Mouse (Mus musculus) erythroblast, embryonic 14.5 days (primary cell): ENCODE measurements around the gene Lhx5. TPM values are rescaled to one million over a fixed set of nuclear protein-coding genes. Genes with fewer than 3 reads are reported as not detected.

Experiments used
- H3K27me3 ChIP-seq: 2 replicates; pipeline ENCODE4 v1.6.1; 2012; ENCODE audit warnings: inconsistent platforms; ENCODE audit not compliant: control insufficient read depth
- H3K36me3 ChIP-seq: 2 replicates; pipeline ENCODE4 v1.6.1; 2012; ENCODE audit warnings: mild to moderate bottlenecking, inconsistent platforms; ENCODE audit not compliant: control insufficient read depth
- H3K4me1 ChIP-seq: 2 replicates; pipeline ENCODE4 v1.6.1; 2012; ENCODE audit warnings: inconsistent platforms; ENCODE audit not compliant: control insufficient read depth
- H3K4me3 ChIP-seq: replicated peaks from 2 replicates; pipeline ENCODE3; 2012; ENCODE audit warnings: moderate library complexity, mild to moderate bottlenecking, inconsistent platforms
- H3K9me3 ChIP-seq: 2 replicates; pipeline ENCODE4 v1.6.1; 2012; ENCODE audit warnings: low read length, inconsistent platforms, mixed read lengths; ENCODE audit not compliant: control insufficient read depth
- GATA1 ChIP-seq: IDR thresholded peaks from 2 replicates; pipeline ENCODE4 v1.6.1; 2012; ENCODE audit warnings: low read length, inconsistent platforms, mixed read lengths
- TAL1 ChIP-seq: IDR thresholded peaks from 3 replicates; pipeline ENCODE4 v1.6.1; 2012; ENCODE audit warnings: low read length, inconsistent platforms, mixed read lengths
- polyA plus RNA-seq: library from polyadenylated mRNA; stranded (reverse); fragments of >175 nt; gene quantifications from 2 replicates; pipeline ENCODE4 v1.2.3, GENCODE M21; 2012

Lhx5 gene
- polyA plus RNA-seq, 1 experiment: not detected

DNA sequence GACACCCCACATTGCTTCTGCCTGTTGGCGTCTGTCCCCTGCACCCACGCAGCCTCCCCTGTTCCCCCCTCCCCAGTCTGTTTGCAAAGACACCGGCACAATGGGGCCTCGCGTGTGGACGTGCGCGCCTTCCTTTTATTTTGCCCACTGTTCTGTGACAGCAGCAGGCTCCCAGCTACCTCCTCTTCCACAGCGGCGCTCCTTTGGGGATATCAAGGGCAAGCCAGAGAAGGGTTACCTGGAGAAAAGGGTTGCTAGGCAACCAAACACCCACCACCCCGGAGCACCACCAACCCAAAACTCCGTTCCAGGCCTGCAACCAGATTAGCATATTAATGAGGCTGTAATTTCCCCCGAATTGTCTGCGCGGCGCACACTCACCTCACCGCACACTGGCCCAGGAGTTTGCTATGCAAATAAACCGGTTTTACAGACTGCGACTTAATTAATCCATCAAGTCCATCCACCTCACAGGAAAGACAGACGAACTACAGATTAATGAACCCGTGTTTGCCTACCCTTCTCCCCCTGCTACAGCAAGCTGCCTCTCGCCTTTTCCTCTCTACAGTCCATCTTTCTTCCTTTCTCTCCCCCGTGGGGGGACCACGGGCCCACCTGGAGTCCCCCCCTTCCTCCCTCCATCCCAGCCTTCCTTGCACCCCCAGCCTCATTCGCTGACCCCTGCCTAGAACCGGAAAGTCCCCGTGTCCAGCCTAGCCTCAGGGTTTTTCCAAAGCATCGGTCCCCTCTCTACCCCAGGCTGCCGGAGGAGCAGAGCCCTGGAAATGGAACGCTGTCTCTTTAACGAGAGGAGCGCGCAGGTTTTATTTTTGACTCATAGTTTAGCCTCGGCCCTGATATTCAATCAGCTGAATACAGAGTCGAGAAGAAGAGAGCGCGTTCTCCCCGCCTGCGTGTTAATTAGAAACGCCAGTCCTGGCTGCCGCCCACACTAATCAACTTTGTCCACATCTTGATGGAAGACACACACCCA is 21.8 kb upstream of the Lhx5 start:
- Histone ChIP-seq H3K27me3 (peaks cover 27% of the 10 kb centered on the region), H3K36me3 (no peaks in the 10 kb centered on the region), H3K4me3 (no peak overlapping the region), H3K4me1 (no peaks in the 10 kb centered on the region), H3K9me3 (peaks cover 8% of the 10 kb centered on the region)
- TF ChIP-seq GATA1 (no peak), TAL1 (no peak)

DNA sequence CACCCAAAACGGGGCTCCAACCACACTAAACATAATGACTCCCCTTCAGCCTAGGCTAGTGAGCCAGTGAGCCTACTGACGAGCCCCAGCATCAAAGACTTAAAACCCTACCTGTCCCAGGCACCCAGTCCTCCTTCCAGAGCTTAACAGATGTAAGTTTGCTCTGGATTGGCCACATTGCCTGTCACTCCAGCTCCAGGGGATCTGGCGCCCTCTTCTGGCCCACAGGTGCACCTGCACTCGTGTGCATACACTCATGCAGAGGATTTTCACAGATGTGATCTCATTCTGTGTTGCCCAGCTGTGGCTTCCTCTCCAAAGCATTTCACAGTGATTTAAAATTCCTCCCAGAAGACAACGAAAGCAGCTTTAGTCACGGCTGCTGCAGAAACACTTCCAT is 18.1 kb upstream of the Lhx5 start:
- Histone ChIP-seq H3K36me3 (no peaks in the 10 kb centered on the region), H3K4me1 (no peaks in the 10 kb centered on the region), H3K27me3 (peaks cover 27% of the 10 kb centered on the region), H3K4me3 (no peak overlapping the region), H3K9me3 (peaks cover 8% of the 10 kb centered on the region)
- no peak for TF ChIP-seq TAL1
- TF ChIP-seq GATA1: no peak

DNA sequence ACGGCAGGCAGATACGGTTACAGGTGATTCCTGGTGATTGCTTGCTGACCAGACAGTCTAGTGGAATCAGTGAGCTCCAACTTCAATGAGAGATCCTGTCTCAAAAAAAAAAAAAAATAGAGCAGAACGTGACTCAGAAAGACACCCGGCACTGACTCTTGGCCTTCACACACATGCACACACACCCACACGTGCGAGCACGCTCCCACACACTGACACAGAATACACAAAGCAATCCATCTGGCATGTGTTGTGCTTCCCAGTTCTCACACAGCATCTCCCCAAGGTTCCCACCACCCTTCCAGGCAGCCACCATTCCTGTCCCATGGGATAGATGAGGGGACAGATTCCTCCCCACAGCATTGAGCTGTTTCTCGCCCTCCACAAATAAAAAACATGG is 11.4 kb upstream of the Lhx5 start:
- H3K4me1 ChIP-seq: no peaks in the 10 kb centered on the region
- H3K36me3 ChIP-seq: no peaks in the 10 kb centered on the region
- no peak overlapping the region for H3K4me3 ChIP-seq
- TF ChIP-seq TAL1: no peak
- TF ChIP-seq GATA1: no peak
- H3K27me3 ChIP-seq: peaks cover 29% of the 10 kb centered on the region
- H3K9me3 ChIP-seq: no peaks in the 10 kb centered on the region

DNA sequence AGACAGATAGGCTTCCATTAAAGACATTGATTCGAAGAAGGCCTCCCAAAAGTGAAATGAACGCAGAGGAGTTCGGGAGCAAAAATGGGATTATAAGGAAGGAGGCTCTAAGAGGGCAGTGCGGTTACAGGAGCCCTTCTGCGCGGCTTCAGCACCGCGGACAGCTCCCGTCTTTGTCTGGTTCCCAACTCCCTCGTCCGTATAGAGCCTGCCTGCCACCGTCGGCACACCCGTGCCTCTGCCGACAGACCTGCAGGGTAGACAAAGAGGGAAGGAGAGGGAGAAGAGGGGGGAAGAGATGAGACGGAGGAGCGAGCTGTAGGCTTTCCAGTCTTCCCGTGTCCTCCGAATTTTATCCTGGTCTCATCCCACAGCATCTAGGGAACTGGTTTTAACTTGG is 7.5 kb upstream of the Lhx5 start:
- Histone ChIP-seq H3K4me3 (no peak overlapping the region), H3K27me3 (peaks cover 68% of the 10 kb centered on the region), H3K36me3 (no peaks in the 10 kb centered on the region), H3K9me3 (no peaks in the 10 kb centered on the region), H3K4me1 (no peaks in the 10 kb centered on the region)
- TF ChIP-seq GATA1 (no peak), TAL1 (no peak)

DNA sequence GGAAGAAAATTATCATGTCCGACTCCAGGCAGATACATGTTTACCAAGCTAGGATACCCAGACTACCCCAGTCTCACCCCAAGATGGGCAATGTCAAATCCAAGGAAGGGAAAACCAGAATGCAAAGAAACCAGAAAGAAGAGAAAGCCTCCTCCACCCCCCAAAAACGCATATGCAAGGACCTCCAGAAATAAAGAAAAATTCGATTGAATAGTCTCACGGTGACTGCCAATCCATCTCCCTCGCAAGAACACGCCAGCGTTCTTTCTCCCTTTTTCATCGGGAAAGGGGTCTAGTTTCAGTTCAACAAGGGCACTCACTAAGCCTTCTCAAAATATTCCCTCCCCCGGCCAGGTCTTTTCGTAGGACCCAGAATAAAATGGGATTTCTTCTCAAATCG is 6.8 kb upstream of the Lhx5 start:
- TF ChIP-seq GATA1 (no peak), TAL1 (no peak)
- peaks cover 74% of the 10 kb centered on the region for H3K27me3 ChIP-seq
- H3K4me3 ChIP-seq: no peak overlapping the region
- no peaks in the 10 kb centered on the region for H3K9me3 ChIP-seq
- no peaks in the 10 kb centered on the region for H3K36me3 ChIP-seq
- H3K4me1 ChIP-seq: no peaks in the 10 kb centered on the region

DNA sequence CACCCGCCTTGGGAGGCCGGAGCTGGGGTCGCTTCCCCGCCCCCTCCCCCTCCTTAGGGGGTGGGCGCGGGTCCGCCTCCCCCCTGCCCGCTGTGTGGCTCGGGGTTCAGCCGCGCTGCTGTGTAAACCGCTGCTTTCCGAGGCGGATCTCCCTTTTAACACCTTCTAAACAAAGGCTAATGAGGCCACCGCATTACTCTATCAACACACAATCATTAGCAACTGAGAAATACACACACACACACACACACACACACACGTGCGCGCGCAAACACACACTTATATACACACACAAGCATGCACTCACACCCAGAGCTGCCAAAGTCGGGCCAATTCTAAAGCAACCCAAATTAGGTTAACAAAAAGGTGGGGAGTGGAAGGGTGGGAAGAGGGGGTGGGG is 5.8 kb upstream of the Lhx5 start:
- no peaks in the 10 kb centered on the region for H3K36me3 ChIP-seq
- no peak overlapping the region for H3K4me3 ChIP-seq
- TF ChIP-seq TAL1 (no peak), GATA1 (no peak)
- no peaks in the 10 kb centered on the region for H3K4me1 ChIP-seq
- H3K27me3 ChIP-seq: peaks cover 85% of the 10 kb centered on the region
- no peaks in the 10 kb centered on the region for H3K9me3 ChIP-seq

DNA sequence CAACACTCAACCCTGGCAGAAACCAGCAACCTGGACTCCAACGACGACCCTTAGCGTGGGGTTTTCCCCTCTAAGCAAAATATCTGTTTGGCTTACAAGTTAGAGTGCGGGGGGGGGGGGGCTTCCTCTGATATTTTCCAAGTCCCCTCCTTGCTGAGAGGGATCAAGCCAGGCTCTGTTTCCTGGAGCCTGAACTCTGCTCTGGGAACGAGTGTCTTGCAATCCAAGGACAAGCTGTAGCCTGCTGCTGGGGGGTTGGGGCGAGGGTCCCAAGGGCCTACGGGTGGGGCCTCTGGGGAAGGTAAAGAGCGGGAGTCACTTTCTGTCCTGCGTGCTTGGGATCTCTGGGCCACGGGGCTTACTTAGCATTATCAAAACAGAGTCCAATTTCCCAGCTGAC is 4.9 kb upstream of the Lhx5 start:
- no peaks in the 10 kb centered on the region for H3K9me3 ChIP-seq
- no peaks in the 10 kb centered on the region for H3K36me3 ChIP-seq
- TF ChIP-seq TAL1 (no peak), GATA1 (no peak)
- H3K27me3 ChIP-seq: peaks cover 92% of the 10 kb centered on the region
- H3K4me1 ChIP-seq: no peaks in the 10 kb centered on the region
- no peak overlapping the region for H3K4me3 ChIP-seq

DNA sequence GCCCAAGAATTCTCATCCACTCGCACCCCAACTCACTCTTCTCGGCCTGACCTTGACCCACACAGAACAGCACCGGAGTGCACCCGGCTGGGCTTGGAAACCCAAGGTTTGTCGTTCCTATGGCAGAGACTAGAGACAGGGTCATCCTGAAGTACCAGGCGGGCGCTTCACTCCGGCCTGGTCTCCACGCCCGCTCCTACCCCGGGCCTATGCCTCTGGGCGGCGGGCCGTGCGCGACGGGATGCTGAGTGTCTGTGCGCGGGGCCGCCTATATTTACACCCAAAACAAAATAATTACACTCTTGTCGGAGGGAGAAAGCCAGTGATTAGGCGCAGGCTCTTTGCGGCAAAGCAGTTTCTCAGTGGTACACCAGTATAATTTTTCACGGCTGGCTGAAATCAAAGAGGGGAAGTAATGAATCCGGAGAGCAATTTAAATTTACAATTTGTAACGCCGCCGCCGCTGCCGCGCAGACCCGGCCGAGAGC is 4.0 kb upstream of the Lhx5 start:
- H3K4me3 ChIP-seq: no peak overlapping the region
- no peaks in the 10 kb centered on the region for H3K36me3 ChIP-seq
- no peaks in the 10 kb centered on the region for H3K9me3 ChIP-seq
- TF ChIP-seq TAL1 (no peak), GATA1 (no peak)
- no peaks in the 10 kb centered on the region for H3K4me1 ChIP-seq
- peaks cover 97% of the 10 kb centered on the region for H3K27me3 ChIP-seq

DNA sequence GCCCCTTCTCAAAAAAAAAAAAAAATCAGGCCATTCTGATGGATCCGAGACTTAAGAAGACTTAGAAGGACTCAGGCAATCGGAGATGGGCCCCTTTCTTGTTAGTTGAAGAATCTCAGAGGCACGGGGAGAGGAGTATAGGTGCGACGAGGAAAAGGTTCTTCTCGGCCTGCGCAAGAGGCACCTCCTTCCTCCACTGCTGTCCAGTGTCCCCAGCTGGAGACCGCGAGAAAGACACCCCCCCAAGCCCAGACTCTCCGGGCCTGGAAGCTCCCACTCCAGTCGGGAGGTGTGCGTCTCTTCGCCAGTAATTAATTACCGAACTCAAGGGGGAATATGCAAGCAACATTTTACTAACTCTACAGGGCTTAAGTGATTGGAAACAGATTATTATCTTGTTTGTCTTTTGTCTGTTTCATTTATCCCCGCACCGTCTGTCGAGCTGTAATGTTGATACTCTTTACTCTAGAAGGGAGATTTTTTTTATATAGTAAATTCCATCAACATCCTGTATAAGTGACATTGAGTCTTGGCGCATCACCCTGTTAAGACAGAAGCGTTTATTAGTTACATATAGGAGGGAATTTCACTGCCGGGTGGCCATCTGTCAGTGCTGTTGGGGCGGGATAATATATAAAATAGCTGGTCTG is 3.2 kb upstream of the Lhx5 start:
- H3K9me3 ChIP-seq: no peaks in the 10 kb centered on the region
- H3K4me3 ChIP-seq: no peak overlapping the region
- peaks cover 100% of the 10 kb centered on the region for H3K27me3 ChIP-seq
- no peaks in the 10 kb centered on the region for H3K36me3 ChIP-seq
- no peaks in the 10 kb centered on the region for H3K4me1 ChIP-seq
- TF ChIP-seq TAL1: no peak
